Mouse (Mus musculus): ENCODE measurements around the gene Glis3. TPM values are rescaled to one million over a fixed set of nuclear protein-coding genes. Genes with fewer than 3 reads are reported as not detected.

The Glis3 gene
- polyA plus RNA-seq, 1 experiment from 2014 or later: 1.9 TPM

DNA sequence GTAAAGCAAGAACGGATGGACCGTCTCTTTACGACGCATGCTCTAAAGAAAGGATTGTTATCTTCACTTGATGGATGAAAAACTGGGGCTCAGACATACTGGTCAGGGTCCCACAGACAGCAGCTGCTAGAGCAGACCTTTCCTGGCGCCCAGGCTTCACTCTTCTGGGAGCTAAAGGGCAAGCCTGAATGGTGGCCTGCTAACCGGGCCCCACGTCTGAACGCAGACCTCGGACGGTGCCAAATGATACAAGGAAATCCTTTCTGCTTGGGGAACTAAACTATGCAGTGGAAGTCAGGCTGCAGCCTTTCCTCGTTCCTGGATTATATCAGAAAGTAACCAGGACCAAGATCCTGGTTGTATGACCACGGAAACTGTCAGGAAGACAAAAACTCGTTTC lies 86.9 kb downstream of the Glis3 start:
- H3K27ac ChIP-seq (ENCODE audit: low read depth): peak overlapping the region; percentile 12
- H3K9ac ChIP-seq (ENCODE audit: low read length): no peak overlapping the region
- 48% methylated on average over 13 of the region's 13 CpGs for WGBS
- no peak overlapping the region for H3K4me2 ChIP-seq (ENCODE audit: low read length)
- H3K4me3 ChIP-seq (ENCODE audit: low read depth, low read length): no peak overlapping the region
- H3K9me3 ChIP-seq (ENCODE audit: control insufficient read depth, low read length): no peaks in the 10 kb centered on the region
- H3K36me3 ChIP-seq (ENCODE audit: control insufficient read depth, insufficient read depth, low read length): no peaks in the 10 kb centered on the region
- peaks cover 13% of the 10 kb centered on the region for H3K4me1 ChIP-seq (replicated peaks; ENCODE audit: control insufficient read depth, insufficient read depth, low read length)
- no peaks in the 10 kb centered on the region for H3K27me3 ChIP-seq (replicated peaks; ENCODE audit: control insufficient read depth, insufficient read depth, low read length)
- no peak for DNase-seq (ENCODE audit: low spot score)
- no peak for ATAC-seq (replicated peaks; ENCODE audit: low FRiP score, low TSS enrichment, low read depth)

GRCm38 (mm10) chr19:28591736-28592477 lies 88.0 kb downstream of the Glis3 start:
- Histone ChIP-seq H3K4me3 (ENCODE audit: low read depth, low read length) (no peak overlapping the region), H3K9ac (ENCODE audit: low read length) (no peak overlapping the region), H3K4me1 (replicated peaks; ENCODE audit: control insufficient read depth, insufficient read depth, low read length) (peaks cover 13% of the 10 kb centered on the region), H3K27ac (ENCODE audit: low read depth) (no peak overlapping the region), H3K4me2 (ENCODE audit: low read length) (no peak overlapping the region), H3K9me3 (ENCODE audit: control insufficient read depth, low read length) (no peaks in the 10 kb centered on the region), H3K27me3 (replicated peaks; ENCODE audit: control insufficient read depth, insufficient read depth, low read length) (no peaks in the 10 kb centered on the region), H3K36me3 (ENCODE audit: control insufficient read depth, insufficient read depth, low read length) (no peaks in the 10 kb centered on the region)
- ATAC-seq (replicated peaks; ENCODE audit: low FRiP score, low TSS enrichment, low read depth) (no peak), DNase-seq (ENCODE audit: low spot score) (no peak)
- 77% methylated on average over 7 of the region's 7 CpGs for WGBS

- Histone ChIP-seq H3K4me3 (ENCODE audit: low read depth, low read length) (no peak overlapping the region), H3K27me3 (replicated peaks; ENCODE audit: control insufficient read depth, insufficient read depth, low read length) (no peaks in the 10 kb centered on the region), H3K9me3 (ENCODE audit: control insufficient read depth, low read length) (no peaks in the 10 kb centered on the region), H3K4me2 (ENCODE audit: low read length) (no peak overlapping the region), H3K27ac (ENCODE audit: low read depth) (no peak overlapping the region), H3K9ac (ENCODE audit: low read length) (no peak overlapping the region), H3K4me1 (replicated peaks; ENCODE audit: control insufficient read depth, insufficient read depth, low read length) (peaks cover 5% of the 10 kb centered on the region; the same call in 1 of the 2 replicates), H3K36me3 (ENCODE audit: control insufficient read depth, insufficient read depth, low read length) (no peaks in the 10 kb centered on the region)
- 65% methylated on average over 8 of the region's 8 CpGs for WGBS
- ATAC-seq (replicated peaks; ENCODE audit: low FRiP score, low TSS enrichment, low read depth) (no peak), DNase-seq (ENCODE audit: low spot score) (no peak)
Measured at GRCm38 (mm10) chr19:28580499-28580898, 99.4 kb downstream of the Glis3 start.

GRCm38 (mm10) chr19:28579724-28580375 lies 100.0 kb downstream of the Glis3 start:
- Histone ChIP-seq H3K27me3 (replicated peaks; ENCODE audit: control insufficient read depth, insufficient read depth, low read length) (no peaks in the 10 kb centered on the region), H3K27ac (ENCODE audit: low read depth) (no peak overlapping the region), H3K4me3 (ENCODE audit: low read depth, low read length) (no peak overlapping the region), H3K4me2 (ENCODE audit: low read length) (no peak overlapping the region), H3K36me3 (ENCODE audit: control insufficient read depth, insufficient read depth, low read length) (no peaks in the 10 kb centered on the region), H3K9ac (ENCODE audit: low read length) (no peak overlapping the region), H3K4me1 (replicated peaks; ENCODE audit: control insufficient read depth, insufficient read depth, low read length) (peaks cover 5% of the 10 kb centered on the region; the same call in 1 of the 2 replicates), H3K9me3 (ENCODE audit: control insufficient read depth, low read length) (no peaks in the 10 kb centered on the region)
- ATAC-seq (replicated peaks; ENCODE audit: low FRiP score, low TSS enrichment, low read depth): no peak
- DNase-seq (ENCODE audit: low spot score): no peak
- WGBS: 55% methylated on average over 14 of the region's 14 CpGs

DNA sequence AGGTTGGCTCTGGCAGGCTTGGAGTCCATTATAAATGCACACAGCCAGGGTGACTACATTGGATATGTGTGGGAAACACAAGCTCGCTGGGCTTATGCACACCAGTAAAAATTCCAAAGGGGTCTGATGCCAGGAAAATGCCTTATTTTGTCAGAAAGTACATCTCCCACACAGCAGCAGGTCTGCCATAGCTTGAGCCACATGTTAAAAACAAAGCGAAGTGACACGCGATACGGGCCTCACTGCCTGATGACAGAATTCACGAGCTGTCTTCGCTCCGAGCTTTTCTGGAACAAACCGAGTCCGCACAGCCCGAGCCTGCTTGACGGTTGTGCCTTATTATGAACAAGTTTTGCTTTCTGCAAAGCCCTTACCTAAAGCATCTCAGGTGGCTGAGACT lies 102.9 kb downstream of the Glis3 start:
- no peak for DNase-seq (ENCODE audit: low spot score)
- H3K27ac ChIP-seq (ENCODE audit: low read depth): no peak overlapping the region
- 79% methylated on average over 12 of the region's 12 CpGs for WGBS
- no peaks in the 10 kb centered on the region for H3K9me3 ChIP-seq (ENCODE audit: control insufficient read depth, low read length)
- H3K36me3 ChIP-seq (ENCODE audit: control insufficient read depth, insufficient read depth, low read length): no peaks in the 10 kb centered on the region
- H3K9ac ChIP-seq (ENCODE audit: low read length): no peak overlapping the region
- no peak for ATAC-seq (replicated peaks; ENCODE audit: low FRiP score, low TSS enrichment, low read depth)
- no peaks in the 10 kb centered on the region for H3K27me3 ChIP-seq (replicated peaks; ENCODE audit: control insufficient read depth, insufficient read depth, low read length)
- H3K4me1 ChIP-seq (replicated peaks; ENCODE audit: control insufficient read depth, insufficient read depth, low read length): peaks cover 5% of the 10 kb centered on the region; the same call in 1 of the 2 replicates
- H3K4me2 ChIP-seq (ENCODE audit: low read length): no peak overlapping the region
- no peak overlapping the region for H3K4me3 ChIP-seq (ENCODE audit: low read depth, low read length)

DNA sequence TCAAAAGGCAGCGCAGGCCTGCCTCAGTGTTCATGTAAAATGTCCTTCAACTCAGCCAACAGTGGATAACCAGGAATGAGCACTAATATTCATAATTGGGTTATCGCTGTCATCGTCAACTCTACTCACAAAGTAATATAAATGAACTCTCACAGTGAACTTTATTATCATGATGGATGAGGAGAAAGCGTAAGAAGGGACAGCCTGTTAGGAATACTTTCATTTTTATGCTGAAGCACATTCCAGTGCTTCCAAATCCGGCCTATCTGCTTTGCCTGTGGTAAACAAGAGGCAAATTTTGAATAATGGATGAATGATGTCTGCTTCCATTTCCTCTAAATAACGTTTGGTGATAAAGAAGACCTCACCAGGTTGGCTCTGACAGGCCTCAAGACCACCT lies 103.3 kb downstream of the Glis3 start:
- DNase-seq (ENCODE audit: low spot score): peak; percentile 1
- no peaks in the 10 kb centered on the region for H3K27me3 ChIP-seq (replicated peaks; ENCODE audit: control insufficient read depth, insufficient read depth, low read length)
- H3K4me2 ChIP-seq (ENCODE audit: low read length): no peak overlapping the region
- no peak overlapping the region for H3K4me3 ChIP-seq (ENCODE audit: low read depth, low read length)
- 67% methylated on average over 6 of the region's 6 CpGs for WGBS
- ATAC-seq (replicated peaks; ENCODE audit: low FRiP score, low TSS enrichment, low read depth): no peak
- no peak overlapping the region for H3K27ac ChIP-seq (ENCODE audit: low read depth)
- no peak overlapping the region for H3K9ac ChIP-seq (ENCODE audit: low read length)
- H3K4me1 ChIP-seq (replicated peaks; ENCODE audit: control insufficient read depth, insufficient read depth, low read length): peaks cover 5% of the 10 kb centered on the region; the same call in 1 of the 2 replicates
- no peaks in the 10 kb centered on the region for H3K36me3 ChIP-seq (ENCODE audit: control insufficient read depth, insufficient read depth, low read length)
- no peaks in the 10 kb centered on the region for H3K9me3 ChIP-seq (ENCODE audit: control insufficient read depth, low read length)

GRCm38 (mm10) chr19:28573641-28574040 lies 106.2 kb downstream of the Glis3 start:
- ATAC-seq (replicated peaks; ENCODE audit: low FRiP score, low TSS enrichment, low read depth) (no peak), DNase-seq (ENCODE audit: low spot score) (peak; percentile 33)
- no peaks in the 10 kb centered on the region for H3K4me1 ChIP-seq (replicated peaks; ENCODE audit: control insufficient read depth, insufficient read depth, low read length)
- no peaks in the 10 kb centered on the region for H3K36me3 ChIP-seq (ENCODE audit: control insufficient read depth, insufficient read depth, low read length)
- no peak overlapping the region for H3K27ac ChIP-seq (ENCODE audit: low read depth)
- H3K4me3 ChIP-seq (ENCODE audit: low read depth, low read length): no peak overlapping the region
- H3K27me3 ChIP-seq (replicated peaks; ENCODE audit: control insufficient read depth, insufficient read depth, low read length): no peaks in the 10 kb centered on the region
- H3K9me3 ChIP-seq (ENCODE audit: control insufficient read depth, low read length): no peaks in the 10 kb centered on the region
- no peak overlapping the region for H3K9ac ChIP-seq (ENCODE audit: low read length)
- WGBS: 90% methylated on average over 3 of the region's 3 CpGs
- no peak overlapping the region for H3K4me2 ChIP-seq (ENCODE audit: low read length)

DNA sequence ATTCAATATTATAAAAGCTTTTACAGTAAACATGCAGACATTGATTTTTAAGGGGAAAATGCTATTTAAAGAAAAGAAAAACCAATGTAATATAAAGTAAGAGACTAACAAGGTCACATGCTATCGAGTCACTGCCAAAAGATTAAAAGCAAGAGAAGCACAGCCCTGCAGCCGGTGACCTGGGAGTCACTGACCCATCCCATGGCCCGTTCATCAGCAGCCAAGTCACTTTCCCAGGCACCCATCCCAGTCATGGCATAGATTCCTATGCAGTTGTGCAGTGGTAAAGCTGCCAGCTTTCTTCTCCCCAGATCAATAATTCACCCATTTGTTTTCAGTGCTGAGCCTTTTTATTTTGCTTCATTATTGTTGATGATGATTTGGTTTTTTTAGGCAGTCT lies 110.0 kb downstream of the Glis3 start:
- H3K27ac ChIP-seq (ENCODE audit: low read depth): no peak overlapping the region
- H3K9ac ChIP-seq (ENCODE audit: low read length): no peak overlapping the region
- H3K36me3 ChIP-seq (ENCODE audit: control insufficient read depth, insufficient read depth, low read length): no peaks in the 10 kb centered on the region
- DNase-seq (ENCODE audit: low spot score): no peak
- 80% methylated on average over 3 of the region's 3 CpGs for WGBS
- H3K9me3 ChIP-seq (ENCODE audit: control insufficient read depth, low read length): no peaks in the 10 kb centered on the region
- no peak overlapping the region for H3K4me2 ChIP-seq (ENCODE audit: low read length)
- H3K4me1 ChIP-seq (replicated peaks; ENCODE audit: control insufficient read depth, insufficient read depth, low read length): no peaks in the 10 kb centered on the region
- H3K27me3 ChIP-seq (replicated peaks; ENCODE audit: control insufficient read depth, insufficient read depth, low read length): no peaks in the 10 kb centered on the region
- ATAC-seq (replicated peaks; ENCODE audit: low FRiP score, low TSS enrichment, low read depth): no peak
- H3K4me3 ChIP-seq (ENCODE audit: low read depth, low read length): no peak overlapping the region

DNA sequence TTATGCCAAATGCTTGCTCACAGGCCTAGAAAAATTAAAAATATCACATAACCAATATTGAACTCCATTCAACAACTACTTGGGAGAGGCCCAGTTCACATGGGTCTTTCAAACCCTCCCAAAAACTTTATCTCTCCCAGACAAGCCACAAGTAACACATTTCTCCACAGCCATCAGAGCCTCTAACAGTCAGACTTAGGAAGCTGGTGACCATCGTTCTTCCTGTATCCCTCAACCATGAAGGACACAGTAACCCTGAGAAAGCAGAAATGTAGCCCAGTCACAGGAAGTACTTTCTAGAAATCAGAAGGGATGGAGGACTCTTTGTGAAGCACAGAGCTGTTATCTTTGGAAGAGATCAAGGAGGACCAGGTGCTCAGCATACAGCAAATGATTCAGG lies 112.8 kb downstream of the Glis3 start:
- Histone ChIP-seq H3K27me3 (replicated peaks; ENCODE audit: control insufficient read depth, insufficient read depth, low read length) (no peaks in the 10 kb centered on the region), H3K4me1 (replicated peaks; ENCODE audit: control insufficient read depth, insufficient read depth, low read length) (no peaks in the 10 kb centered on the region), H3K36me3 (ENCODE audit: control insufficient read depth, insufficient read depth, low read length) (no peaks in the 10 kb centered on the region), H3K27ac (ENCODE audit: low read depth) (no peak overlapping the region), H3K9me3 (ENCODE audit: control insufficient read depth, low read length) (no peaks in the 10 kb centered on the region), H3K9ac (ENCODE audit: low read length) (no peak overlapping the region), H3K4me3 (ENCODE audit: low read depth, low read length) (no peak overlapping the region), H3K4me2 (ENCODE audit: low read length) (no peak overlapping the region)
- DNase-seq (ENCODE audit: low spot score) (no peak), ATAC-seq (replicated peaks; ENCODE audit: low FRiP score, low TSS enrichment, low read depth) (no peak)
- 78% methylated on average over 1 of the region's 1 CpGs for WGBS
